Mouse (Mus musculus): ENCODE measurements at regions not wholly inside any gene's neighbourhood (a gene's known extent, or its start where the extent isn't known, plus 50 kb on each side); places are given as distances from the start of the nearest gene placed in this dataset.

DNA sequence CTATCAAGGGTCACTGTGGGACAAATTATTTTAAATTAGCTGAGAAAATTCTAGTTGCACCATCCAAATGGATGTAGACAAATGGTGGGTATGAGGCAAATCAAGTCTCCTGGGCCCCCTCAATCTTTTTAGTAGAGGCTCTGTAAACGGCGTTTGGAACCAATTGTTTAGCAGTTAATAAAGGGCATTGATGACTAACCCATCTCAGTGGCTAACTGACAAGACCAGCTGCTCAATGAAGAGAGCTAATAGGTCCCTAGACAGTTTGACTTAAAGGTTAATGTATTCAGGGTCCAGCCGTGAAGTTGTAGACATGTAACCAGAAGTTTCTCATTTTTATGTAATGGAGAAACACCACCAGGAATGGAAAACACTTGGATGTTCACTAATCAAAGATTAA, 332.6 kb upstream of the Gm21961 start:
- Histone ChIP-seq H3K4me1 (no peaks in the 10 kb centered on the region), H3K36me3 (no peaks in the 10 kb centered on the region), H3K27me3 (no peaks in the 10 kb centered on the region), H3K9ac (no peak overlapping the region), H3K9me3 (replicated peaks) (no peaks in the 10 kb centered on the region), H3K4me3 (no peak overlapping the region), H3K27ac (no peak overlapping the region), H3K4me2 (replicated peaks) (no peak overlapping the region)
- 50% methylated on average over 3 of the region's 3 CpGs for WGBS
- peak; percentile 54; the same call in 1 of the 2 replicates for ATAC-seq (ENCODE audit: low FRiP score)

DNA sequence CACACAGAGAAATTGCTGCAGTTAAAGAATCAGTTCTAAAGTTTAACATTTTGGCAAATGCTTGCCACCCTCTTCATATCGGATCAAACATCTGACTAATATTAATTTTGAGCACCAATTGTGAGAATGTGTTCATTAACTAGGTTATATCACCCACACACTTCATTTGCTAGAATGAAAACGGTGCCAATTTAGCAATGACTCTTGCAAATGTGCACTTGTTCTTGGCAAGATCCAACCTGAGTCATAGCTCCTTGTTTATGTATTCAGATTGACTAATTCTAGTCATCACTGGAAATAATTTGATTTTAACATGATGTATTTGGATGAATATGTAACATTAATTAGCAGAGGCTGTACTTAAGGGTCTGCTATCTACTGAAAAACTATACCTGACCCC, 327.8 kb upstream of the Gm21961 start:
- 82% methylated on average over 2 of the region's 2 CpGs for WGBS
- no peak overlapping the region for H3K9ac ChIP-seq
- H3K27me3 ChIP-seq: no peaks in the 10 kb centered on the region
- no peak overlapping the region for H3K4me3 ChIP-seq
- H3K27ac ChIP-seq: no peak overlapping the region
- H3K4me2 ChIP-seq (replicated peaks): no peak overlapping the region
- no peak for ATAC-seq (ENCODE audit: low FRiP score)
- no peaks in the 10 kb centered on the region for H3K36me3 ChIP-seq
- H3K9me3 ChIP-seq (replicated peaks): no peaks in the 10 kb centered on the region
- H3K4me1 ChIP-seq: no peaks in the 10 kb centered on the region

DNA sequence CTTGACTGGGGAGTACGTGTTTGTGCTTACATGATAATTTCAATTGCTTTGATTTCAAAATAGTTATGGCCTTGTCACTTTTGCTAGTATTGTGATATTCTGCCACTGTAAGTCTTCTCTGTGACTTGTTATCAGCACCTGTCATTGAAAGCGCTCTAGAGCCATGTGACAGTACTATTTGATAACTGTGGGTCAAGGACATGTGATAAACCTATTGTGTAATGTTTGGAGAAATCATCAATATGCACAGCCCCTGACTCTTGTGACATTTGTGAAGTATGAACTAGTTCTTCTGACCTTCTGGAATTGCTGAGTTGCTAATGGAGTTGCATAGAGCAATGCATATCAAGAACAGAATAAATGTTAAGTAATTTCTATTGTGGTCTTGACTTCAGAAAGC, 319.4 kb upstream of the Gm21961 start:
- Histone ChIP-seq H3K4me1 (no peaks in the 10 kb centered on the region), H3K4me2 (replicated peaks) (no peak overlapping the region), H3K9me3 (replicated peaks) (no peaks in the 10 kb centered on the region), H3K27me3 (no peaks in the 10 kb centered on the region), H3K36me3 (no peaks in the 10 kb centered on the region), H3K9ac (no peak overlapping the region), H3K27ac (no peak overlapping the region), H3K4me3 (no peak overlapping the region)
- WGBS: 96% methylated on average over 2 of the region's 2 CpGs
- no peak for ATAC-seq (ENCODE audit: low FRiP score)

DNA sequence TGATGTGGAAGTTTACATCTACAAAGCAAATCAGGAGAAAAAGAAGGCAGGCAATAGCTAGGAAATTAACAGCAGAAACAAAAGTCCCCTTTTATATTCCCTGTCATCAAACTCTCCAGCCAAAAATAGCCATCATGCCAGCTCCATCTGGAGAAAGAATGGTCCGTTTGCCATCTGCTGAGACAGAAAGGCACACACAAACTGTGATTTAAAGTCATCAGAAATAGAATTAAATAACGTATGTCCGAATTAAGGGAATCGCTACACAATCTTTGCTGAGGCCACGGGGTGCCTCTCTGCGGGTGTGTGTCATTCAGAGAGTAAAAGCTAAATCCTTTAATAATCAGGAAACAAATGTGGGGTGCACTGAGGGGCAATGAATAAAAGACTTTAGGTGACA, 293.4 kb upstream of the Gm21961 start:
- H3K9me3 ChIP-seq (replicated peaks): no peaks in the 10 kb centered on the region
- H3K27ac ChIP-seq: no peak overlapping the region
- WGBS: 50% methylated on average over 6 of the region's 6 CpGs
- no peaks in the 10 kb centered on the region for H3K4me1 ChIP-seq
- no peaks in the 10 kb centered on the region for H3K27me3 ChIP-seq
- H3K4me3 ChIP-seq: no peak overlapping the region
- no peak overlapping the region for H3K4me2 ChIP-seq (replicated peaks)
- H3K9ac ChIP-seq: no peak overlapping the region
- H3K36me3 ChIP-seq: no peaks in the 10 kb centered on the region
- ATAC-seq (ENCODE audit: low FRiP score): no peak

DNA sequence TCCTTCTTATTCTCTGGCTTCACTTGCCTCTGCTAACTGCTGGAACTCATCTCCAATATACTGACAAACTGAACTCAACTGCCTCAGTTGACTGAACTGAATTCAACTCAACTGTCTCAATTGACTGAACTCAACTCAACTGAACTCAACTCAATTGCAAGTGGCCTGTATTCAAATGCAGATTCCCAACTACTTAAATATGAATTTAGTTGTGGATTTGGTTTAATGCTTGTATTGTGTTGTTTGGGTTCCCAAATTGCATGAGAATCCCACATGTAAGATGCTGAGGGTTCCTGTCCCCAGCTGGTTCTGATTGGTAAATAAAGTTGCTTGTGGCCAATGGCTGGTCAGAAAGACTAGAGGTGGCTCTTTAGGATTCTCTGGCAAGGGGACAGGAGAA, 244.1 kb upstream of the Gm21961 start:
- Histone ChIP-seq H3K4me1 (no peaks in the 10 kb centered on the region), H3K27me3 (no peaks in the 10 kb centered on the region)

DNA sequence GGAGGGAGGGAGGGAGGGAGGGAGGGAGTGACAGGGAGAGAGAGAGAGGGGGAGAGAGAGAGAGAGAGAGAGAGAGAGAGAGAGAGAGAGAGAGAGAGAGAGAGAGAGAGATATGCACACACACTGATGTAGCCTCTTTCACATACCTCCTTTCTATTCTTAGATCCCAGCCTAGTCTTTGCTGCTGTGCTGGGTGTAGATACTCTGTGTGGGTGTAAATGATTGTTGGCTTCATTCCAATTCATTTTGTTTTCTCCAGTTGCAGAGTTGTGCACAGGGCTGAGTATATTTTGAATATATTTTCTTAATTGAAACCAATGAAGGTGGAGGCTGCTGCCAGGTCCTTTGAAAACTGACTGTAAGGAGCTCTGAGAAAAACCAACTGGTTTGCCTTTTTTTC, 207.8 kb upstream of the Gm21961 start:
- Histone ChIP-seq H3K27me3 (no peaks in the 10 kb centered on the region), H3K4me3 (no peak overlapping the region), H3K27ac (no peak overlapping the region), H3K9ac (no peak overlapping the region), H3K4me2 (replicated peaks) (no peak overlapping the region), H3K4me1 (no peaks in the 10 kb centered on the region), H3K36me3 (no peaks in the 10 kb centered on the region), H3K9me3 (replicated peaks) (no peaks in the 10 kb centered on the region)
- no peak for ATAC-seq (ENCODE audit: low FRiP score)

More for the DNA sequence above, 244.1 kb upstream of the Gm21961 start:
- no peak overlapping the region for H3K9ac ChIP-seq
- H3K4me2 ChIP-seq (replicated peaks): no peak overlapping the region
- ATAC-seq (ENCODE audit: low FRiP score): no peak
- H3K9me3 ChIP-seq (replicated peaks): no peaks in the 10 kb centered on the region
- no peak overlapping the region for H3K27ac ChIP-seq
- H3K4me3 ChIP-seq: no peak overlapping the region
- no peaks in the 10 kb centered on the region for H3K36me3 ChIP-seq

DNA sequence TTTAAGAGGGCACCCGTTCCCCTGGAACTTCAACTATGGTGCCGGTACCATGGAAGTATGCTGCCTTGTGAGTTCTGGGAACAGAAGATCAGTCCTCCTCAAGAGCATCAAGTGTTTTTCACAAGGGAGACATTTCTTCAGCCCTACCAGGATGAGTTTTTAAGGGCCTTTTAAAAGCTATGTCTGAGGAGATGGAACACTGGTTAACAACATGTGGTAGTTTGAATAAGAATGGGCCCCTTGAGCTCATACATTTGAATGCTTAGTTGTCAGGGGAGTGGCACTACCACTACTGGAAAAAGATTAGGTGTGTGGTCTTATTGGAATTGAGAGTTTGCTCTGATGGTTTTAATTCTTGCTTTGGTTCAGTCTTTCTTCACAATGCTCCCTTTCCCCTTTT, 203.2 kb upstream of the Gm21961 start:
- H3K4me1 ChIP-seq: no peaks in the 10 kb centered on the region
- no peak overlapping the region for H3K4me2 ChIP-seq (replicated peaks)
- 92% methylated on average over 2 of the region's 2 CpGs for WGBS
- H3K9me3 ChIP-seq (replicated peaks): no peaks in the 10 kb centered on the region
- no peak overlapping the region for H3K4me3 ChIP-seq
- no peaks in the 10 kb centered on the region for H3K36me3 ChIP-seq
- no peak overlapping the region for H3K9ac ChIP-seq
- no peaks in the 10 kb centered on the region for H3K27me3 ChIP-seq
- H3K27ac ChIP-seq: no peak overlapping the region
- no peak for ATAC-seq (ENCODE audit: low FRiP score)

DNA sequence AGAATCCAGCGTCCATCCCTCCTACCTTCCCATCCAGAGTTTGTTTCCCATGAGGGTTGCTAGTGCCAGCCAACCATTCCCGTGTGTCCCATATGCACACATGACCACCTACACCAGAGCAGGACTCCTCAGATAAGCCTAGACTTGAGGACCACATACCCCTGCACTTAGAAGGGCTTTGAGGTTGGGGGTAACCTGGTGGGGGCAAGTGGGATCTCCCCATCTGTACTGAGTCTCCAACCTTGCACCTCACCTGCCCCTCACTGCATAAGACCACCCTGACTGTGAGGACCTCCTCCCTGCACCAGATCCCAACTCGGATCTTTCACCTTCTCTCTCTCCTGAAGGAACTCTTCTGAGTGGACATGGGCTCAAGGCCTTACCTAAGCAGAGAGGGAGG, 181.6 kb upstream of the Gm21961 start:
- peak; percentile 29; the same call in 1 of the 2 replicates for ATAC-seq (ENCODE audit: low FRiP score)
- H3K4me1 ChIP-seq: no peaks in the 10 kb centered on the region
- H3K9me3 ChIP-seq (replicated peaks): no peaks in the 10 kb centered on the region
- H3K4me2 ChIP-seq (replicated peaks): no peak overlapping the region
- no peaks in the 10 kb centered on the region for H3K36me3 ChIP-seq
- no peak overlapping the region for H3K4me3 ChIP-seq
- H3K27me3 ChIP-seq: no peaks in the 10 kb centered on the region
- H3K9ac ChIP-seq: no peak overlapping the region
- H3K27ac ChIP-seq: no peak overlapping the region
- WGBS: 83% methylated on average over 3 of the region's 3 CpGs

DNA sequence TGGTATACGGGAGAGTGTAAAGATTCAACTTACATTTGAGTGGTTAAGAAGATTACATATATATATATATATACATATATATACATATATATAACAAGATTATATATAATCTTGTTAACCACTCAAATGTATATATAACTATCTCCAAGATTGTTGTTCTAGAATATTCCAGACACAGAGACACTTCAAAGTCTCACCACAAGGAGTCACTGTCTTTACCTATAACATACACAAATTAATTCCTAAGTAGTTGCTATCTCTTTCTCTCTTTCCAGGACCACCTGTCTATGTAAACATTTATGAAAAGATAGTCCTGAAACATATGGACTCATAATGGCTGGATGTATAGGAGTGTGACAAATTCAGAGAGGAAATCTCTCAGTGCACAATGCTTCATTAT, 178.9 kb upstream of the Gm21961 start:
- no peak for ATAC-seq (ENCODE audit: low FRiP score)
- no peaks in the 10 kb centered on the region for H3K9me3 ChIP-seq (replicated peaks)
- H3K4me3 ChIP-seq: no peak overlapping the region
- no peaks in the 10 kb centered on the region for H3K27me3 ChIP-seq
- no peak overlapping the region for H3K4me2 ChIP-seq (replicated peaks)
- no peak overlapping the region for H3K9ac ChIP-seq
- 82% methylated on average over 1 of the region's 1 CpGs for WGBS
- H3K4me1 ChIP-seq: no peaks in the 10 kb centered on the region
- H3K27ac ChIP-seq: no peak overlapping the region
- H3K36me3 ChIP-seq: no peaks in the 10 kb centered on the region

All from hindbrain, embryonic 12.5 days (tissue).